Mouse (Mus musculus): ENCODE data around the gene Fras1.

Fras1 gene

DNA sequence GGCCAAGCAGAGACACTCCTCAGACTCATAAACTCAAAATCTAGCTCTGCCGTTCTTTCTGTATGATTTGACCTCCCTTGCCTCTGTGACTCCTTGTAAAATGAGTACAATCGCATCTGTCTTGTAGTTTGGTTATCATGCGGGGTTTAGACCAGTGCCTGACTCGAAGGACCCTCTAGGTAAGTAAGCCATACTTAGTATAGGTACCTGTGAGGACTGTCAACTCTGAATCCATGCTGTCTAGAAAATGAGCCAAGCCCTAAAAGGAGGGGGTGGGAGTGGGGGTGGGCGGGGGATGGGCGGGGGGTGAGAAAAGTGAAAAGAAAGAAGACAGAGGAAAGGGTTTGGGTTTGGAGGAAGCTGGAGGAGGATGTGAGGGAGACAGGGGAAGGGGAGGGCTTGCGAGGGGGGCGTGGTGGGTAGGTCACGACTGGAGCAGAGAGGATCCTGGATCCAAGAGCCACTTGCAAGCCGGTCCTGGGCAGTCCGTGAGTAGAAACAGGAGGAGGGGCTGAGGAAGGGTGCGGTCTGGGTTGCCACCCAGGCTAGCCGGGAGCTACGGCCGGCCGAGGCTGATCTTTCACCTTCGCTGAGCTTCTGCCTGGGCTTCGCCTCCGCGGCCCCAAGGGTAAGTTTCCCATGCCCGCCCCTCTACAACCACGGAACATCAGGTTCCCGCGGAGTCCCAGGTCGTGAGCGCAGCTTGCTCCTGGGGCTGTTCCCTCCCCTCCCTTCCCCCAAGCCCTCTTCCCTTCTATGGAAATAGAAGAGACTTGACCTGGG lies 419.4 kb downstream of the Fras1 start, which contains the start of gene Anxa3:
Gene Anxa3 (plus strand): TSS at position 404 of the 783 bp plus-strand sequence.
- no peak for DNase-seq (ENCODE audit: low spot score)

DNA sequence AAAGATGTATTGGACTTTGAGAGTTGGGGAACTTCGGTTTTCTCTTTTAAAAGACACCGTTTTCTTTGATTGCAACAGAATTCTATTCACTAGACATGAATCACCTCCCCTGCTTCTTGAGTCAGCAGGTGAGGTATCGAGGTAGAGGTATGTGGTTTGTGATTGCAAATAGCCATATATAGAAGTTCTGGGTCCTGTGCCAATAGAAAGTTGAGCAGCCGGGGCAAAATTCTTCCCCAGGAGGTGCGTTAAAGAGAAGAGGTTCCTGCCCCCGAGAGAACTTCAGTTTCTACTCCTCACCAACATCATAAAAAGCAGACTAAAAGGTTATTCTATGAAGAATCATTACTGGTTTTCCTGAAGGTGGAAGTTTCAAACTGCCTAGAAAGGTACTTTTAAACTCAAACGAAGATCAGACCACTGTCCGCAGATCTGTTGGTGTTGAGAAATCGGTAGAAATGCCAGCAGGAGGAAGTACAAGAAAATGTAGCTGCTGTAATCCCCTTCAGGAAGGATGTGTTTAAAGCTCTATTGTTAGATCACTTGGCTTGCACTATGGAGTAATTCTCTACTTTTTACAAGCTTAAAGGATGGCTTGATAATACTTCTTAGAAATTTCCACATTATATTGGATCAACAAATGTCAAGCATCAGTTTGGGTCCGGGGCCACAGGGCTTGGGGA lies 420.3 kb downstream of the Fras1 start:
- no peak for DNase-seq (ENCODE audit: low spot score)

DNA sequence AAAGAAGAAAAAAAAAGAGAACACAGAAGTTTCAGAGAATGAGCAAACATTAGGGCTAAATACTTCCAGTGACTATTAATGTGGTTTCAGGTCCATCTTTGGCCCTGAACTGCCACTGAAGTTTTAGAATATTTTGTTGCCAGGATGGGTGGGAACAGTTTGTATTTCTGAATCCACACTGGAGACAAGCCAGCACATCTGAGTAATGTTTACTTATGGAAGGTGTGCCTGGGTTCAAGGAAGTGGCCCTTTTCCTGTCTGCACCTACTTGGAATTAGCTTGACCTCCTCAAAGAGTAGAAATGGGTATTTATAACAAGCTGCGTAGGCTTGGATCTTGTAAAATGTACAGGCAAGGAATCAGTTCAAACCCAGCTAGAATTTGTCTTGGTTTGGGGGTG lies 422.0 kb downstream of the Fras1 start:
- no peak for DNase-seq (ENCODE audit: low spot score)

DNA sequence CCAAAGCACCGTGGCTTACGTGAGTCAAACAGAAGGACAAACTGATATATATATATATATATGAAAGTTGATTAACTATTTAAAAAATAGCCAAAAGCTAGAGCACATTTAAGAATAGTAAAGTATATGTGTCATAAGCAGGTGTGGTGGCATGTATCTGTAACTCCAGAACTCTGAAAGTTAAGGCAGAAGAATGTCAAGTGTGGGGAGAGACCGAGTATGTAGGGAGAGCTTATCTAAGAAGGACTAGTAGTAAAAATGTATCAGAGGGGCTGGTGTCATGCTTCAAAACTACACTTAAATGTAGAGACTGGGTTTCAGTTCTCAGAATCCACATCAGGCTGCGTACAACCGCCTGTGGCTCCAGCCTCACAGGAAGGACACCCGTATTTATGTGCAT lies 423.7 kb downstream of the Fras1 start:
- DNase-seq (ENCODE audit: low spot score): no peak

DNA sequence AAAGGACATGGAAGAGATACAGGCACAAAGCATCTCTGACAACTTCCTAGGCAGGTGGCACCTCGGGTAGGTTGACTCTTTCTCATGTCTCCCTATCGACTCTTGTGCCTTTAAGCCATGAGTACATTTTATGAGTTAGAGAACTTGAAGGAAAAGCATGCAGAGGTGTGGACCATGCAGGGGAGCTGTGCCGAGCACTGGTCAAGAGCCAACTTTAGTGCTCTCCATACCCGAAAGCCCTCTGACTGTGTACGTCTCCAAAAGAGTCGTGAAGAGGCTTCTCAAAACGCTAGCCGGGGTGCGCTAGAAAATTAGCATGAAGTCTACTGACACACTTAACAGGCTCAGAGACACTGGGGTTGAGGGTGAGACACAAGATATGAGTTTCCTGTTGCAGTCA lies 425.4 kb downstream of the Fras1 start:
- DNase-seq (ENCODE audit: low spot score): no peak

DNA sequence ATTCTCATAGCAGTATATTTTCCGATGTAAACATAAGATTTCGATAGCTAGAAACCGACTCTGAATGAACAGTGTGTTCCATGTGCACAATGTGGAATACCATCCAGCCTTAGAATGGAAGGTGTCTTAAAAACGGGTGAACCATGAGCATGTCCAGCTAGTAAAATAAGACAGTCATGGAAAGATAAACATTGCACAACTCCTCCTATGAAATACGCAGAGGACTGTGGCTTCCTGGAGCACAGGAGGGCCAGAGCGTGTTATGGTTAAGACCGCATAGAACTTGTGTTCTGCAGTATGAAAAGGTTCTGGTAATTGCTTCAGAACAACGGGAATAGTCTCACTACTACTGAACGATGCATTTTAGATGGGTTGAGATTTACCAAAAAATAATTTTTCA lies 426.2 kb downstream of the Fras1 start:
- no peak for DNase-seq (ENCODE audit: low spot score)

DNA sequence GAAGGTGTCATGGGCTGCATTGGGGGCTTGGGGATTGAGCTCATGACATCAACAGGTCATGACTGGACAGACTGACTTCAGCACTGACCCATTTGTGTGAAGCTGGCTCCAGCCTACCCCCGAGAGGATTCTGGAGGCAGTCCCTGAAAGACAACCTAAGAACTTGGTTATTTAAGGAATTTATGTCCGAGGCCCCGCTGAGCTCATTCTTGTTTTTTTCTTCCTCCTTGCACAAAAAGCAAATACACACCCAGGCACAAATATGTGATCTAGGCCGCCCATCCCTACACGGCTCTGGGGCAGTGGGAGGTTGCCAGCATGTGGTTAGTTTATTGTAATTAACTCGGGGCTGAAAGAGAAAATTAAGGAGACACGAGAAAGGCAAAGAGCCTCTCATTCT lies 428.4 kb downstream of the Fras1 start:
- DNase-seq (ENCODE audit: low spot score): no peak

DNA sequence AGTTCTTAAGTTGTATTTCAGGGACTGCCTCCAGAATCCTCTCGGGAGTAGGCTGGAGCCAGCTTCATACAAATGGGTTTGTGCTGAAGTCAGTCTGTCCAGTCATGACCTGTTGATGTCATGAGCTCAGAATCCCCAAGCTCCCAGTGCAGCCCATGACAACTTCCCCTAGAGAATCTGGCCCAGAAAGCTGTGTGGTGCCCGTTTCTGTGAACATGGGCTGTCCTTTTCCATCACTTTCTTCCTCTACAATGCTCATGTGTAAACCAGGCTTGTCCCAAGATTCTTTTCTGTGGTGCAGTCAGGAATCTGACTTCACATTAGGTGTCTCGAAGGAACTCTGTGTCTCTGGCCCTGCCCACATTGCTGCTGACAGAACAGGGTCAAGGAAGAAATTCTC lies 429.3 kb downstream of the Fras1 start:
- DNase-seq (ENCODE audit: low spot score): no peak

DNA sequence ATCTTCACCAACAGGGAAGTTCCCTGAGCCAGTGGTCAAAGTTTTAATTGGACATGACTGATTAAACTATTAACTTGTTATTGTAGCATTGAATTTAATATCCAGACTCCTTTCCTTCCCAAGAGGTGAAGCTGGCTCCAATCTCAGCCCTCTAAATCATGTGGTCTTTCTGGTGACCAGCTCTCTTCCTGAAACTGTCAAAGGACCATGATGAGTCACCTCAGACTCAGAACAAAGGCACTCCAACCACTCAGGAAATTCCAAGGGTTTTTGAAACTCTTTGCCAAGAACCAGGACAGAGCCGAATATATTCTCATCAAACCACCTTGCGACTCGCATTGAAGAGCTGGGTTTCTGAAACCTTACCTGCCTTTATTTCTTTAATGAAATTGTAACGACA lies 430.5 kb downstream of the Fras1 start:
- no peak for DNase-seq (ENCODE audit: low spot score)

DNA sequence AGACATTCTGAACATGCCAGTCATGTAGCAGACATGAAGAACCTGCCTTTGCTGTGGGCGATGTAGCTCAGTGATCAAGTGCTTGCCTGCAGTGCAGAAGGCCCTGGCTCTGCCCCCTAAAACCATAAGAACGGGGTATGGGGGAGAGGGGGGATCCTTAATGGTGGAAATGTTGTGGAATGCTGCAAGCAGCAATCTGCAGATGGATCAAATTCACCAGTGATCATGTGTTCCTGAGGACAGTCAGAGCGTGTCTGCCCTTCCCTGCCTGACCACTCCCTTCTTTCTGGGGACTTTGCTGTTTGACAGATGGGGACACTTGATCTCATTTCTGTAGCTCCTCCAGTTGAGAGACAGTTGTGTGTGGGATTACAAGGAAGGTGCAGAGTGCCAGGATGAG lies 431.1 kb downstream of the Fras1 start:
- no peak for DNase-seq (ENCODE audit: low spot score)

DNA sequence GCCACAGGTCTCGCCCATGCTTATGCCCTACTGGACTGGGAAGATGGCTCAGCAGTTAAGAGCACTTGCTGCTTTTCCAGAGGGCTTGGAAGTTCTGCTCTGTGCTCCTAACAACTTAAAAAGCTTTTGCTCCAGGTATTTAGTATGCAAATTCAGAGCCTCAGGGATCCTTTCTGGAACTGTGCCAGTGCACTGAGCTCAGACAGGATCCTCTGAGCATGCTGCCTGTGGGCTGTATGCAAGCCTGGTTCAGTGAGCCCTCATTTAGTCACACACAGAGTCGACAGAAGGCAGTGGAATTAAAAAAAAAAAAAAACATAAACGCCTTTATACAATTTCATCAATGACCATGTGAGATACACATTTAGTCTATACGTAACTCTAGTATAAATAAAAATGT lies 436.9 kb downstream of the Fras1 start:
- no peak for DNase-seq (ENCODE audit: low spot score)

DNA sequence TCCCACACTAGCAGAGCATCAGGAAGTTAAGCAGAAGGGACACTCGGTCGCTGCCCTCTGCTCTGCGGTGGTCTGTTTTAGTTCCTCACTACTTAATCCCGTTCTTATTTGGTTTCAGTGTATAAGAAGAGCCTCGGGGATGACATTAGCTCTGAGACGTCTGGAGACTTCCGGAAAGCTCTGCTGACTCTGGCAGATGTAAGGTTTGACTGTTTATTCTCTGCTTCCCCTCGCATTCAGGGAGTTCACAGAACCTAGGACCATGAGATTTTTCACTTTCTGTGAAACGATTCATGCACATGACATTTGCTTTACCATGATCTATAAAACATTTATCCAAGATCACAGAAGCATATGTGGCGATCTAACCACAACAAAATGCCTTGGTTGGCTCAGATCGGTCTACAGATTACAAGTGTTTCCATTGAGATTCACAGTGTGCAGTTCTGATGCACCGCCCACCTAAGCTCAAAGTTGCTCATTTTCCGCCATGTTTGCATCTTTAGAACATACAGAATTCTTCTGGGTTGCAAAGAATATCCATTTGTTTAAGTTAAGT lies 451.1 kb downstream of the Fras1 start:
- no peak for DNase-seq (ENCODE audit: low spot score)

DNA sequence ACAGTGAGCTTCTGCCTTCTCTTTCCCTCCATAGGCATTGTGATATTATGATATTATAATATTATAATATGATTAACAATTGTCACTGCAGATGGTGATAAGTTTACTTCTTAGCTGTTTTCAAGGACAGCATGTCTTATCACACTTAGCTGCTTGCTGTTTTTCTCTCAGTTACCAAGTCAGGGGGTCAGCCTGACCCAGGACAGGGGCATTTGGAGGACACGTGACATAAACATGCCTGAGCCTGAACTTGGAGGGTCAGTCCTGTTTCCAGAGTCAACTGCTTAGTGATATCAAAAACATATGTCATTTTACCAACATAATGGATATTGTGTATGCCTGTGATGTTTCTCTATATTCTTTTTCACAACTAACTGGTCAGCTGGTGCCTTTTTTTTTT lies 453.4 kb downstream of the Fras1 start:
- DNase-seq (ENCODE audit: low spot score): no peak
